Mouse (Mus musculus) kidney, adult 2 months (tissue): ENCODE data around the gene Ssc5d.

Experiments used
- CTCF ChIP-seq: fragments of 200-500 bp; conservative IDR thresholded peaks from 2 replicates; pipeline ENCODE4 v1.5.1; 2011; ENCODE audit warnings: low read depth, mild to moderate bottlenecking, control low read depth, low read length, moderate library complexity, mixed read lengths; ENCODE audit not compliant: insufficient read depth, insufficient read length
- POLR2A ChIP-seq: fragments of 200-500 bp; IDR thresholded peaks from one replicate; pipeline ENCODE4 v1.6.1; 2011; ENCODE audit warnings: low read depth, low read length, control low read depth

DNA sequence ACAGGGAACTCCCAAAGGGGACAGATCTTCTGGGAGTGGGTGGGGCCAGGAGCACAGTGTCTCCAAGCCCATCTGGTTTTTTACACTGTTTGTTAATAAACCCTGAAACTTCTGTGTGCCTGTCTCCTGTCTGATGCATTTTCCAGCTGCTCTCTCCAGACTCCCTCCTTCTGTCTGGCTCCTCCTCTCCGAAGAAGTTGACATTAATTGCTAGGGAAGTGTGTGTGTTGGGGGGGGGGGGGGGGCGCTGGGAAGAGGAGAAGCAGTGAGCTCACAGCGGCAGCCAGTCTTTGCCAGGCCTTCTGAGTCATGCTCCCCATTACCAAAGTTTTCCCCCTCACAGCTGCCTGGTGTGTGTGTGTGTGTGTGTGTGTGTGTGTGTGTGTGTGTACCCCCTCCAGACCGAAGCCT is 689 bp upstream of the Ssc5d start:
- TF ChIP-seq CTCF = no peak
- no peak for TF ChIP-seq POLR2A
